Mouse (Mus musculus): Measurements from ENCODE around the gene Cbarp. TPM values are rescaled to one million over a fixed set of nuclear protein-coding genes. Genes with fewer than 3 reads are reported as not detected.

Gene Cbarp
- polyA plus RNA-seq, 1 experiment from 2014 or later: 26.5 TPM

- ATAC-seq (ENCODE audit: low FRiP score, low read depth): no peak
- H3K9me3 ChIP-seq: no peaks in the 10 kb centered on the region
- no peak overlapping the region for H3K4me3 ChIP-seq
- H3K4me2 ChIP-seq (replicated peaks): peak overlapping the region; percentile 9; the same call in 1 of the 2 replicates
- WGBS: 89% methylated on average over 6 of the region's 6 CpGs
- H3K27ac ChIP-seq: no peak overlapping the region
- peak overlapping the region; percentile 35 for H3K9ac ChIP-seq
- peaks cover 44% of the 10 kb centered on the region for H3K4me1 ChIP-seq
- H3K36me3 ChIP-seq: peaks cover 34% of the 10 kb centered on the region
- no peaks in the 10 kb centered on the region for H3K27me3 ChIP-seq (replicated peaks)
These were observed 5.3 kb upstream of the Cbarp start for GRCm38 (mm10) chr10:80145896-80146295.

DNA sequence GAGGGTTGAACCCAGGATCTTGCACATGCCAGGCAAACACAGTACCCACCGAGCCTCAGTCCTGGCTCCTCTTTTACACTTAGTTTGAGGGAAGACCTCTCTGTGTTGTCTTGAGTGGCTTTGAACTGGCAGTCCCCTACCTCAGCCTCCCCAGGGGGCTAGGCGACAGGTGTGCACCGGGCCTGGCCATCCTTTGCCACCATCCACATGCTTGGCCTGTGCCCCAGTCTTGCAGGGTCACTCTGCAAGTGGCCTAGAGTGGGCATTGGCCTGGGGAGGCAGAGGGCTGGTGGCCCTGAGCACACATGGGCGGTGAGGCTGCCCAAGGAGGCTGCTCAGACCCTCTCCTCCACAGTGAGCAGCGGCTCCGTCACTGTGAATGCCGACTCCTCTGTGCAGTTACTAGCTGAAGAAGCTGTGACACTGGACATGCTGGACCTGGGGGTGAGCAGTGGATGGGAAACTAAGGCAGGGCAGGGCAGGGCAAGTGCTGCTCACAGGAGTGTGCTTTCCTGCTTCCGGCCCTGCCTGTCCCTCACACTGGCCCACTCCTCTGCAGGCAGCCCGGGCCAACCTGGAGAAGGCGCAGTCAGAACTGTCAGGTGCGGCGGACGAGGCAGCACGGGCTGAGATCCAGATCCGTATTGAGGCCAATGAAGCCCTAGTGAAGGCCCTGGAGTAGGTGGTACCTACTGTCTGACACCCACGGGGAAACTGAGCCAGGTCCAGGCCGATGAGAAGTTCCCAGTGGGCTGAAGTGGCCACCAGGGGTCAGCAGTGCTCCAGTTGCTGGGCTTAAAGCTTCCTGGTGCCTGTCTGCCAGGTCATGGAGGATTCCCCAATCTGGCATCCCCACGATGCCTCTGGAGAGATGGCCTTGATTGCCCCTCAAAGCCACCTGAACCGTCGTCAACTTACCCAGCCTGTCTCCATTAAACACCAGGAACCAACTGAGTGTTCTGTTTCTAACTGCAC, 4.5 kb upstream of the Cbarp start:
- 74% methylated on average over 20 of the region's 20 CpGs for WGBS
- Histone ChIP-seq H3K9ac (peak overlapping the region; percentile 35), H3K27ac (no peak overlapping the region), H3K36me3 (peaks cover 34% of the 10 kb centered on the region), H3K9me3 (no peaks in the 10 kb centered on the region), H3K27me3 (replicated peaks) (no peaks in the 10 kb centered on the region), H3K4me2 (replicated peaks) (0 out of 2 replicates have a peak overlapping the region, but pooled peaks have one; percentile 9), H3K4me1 (peaks cover 49% of the 10 kb centered on the region), H3K4me3 (peak overlapping the region; percentile 5; the same call in 1 of the 2 replicates)
- no peak for ATAC-seq (ENCODE audit: low FRiP score, low read depth)

- no peak overlapping the region for H3K27ac ChIP-seq
- no peaks in the 10 kb centered on the region for H3K9me3 ChIP-seq
- peaks cover 34% of the 10 kb centered on the region for H3K36me3 ChIP-seq
- H3K4me3 ChIP-seq: no peak overlapping the region
- H3K4me1 ChIP-seq: peaks cover 54% of the 10 kb centered on the region
- ATAC-seq (ENCODE audit: low FRiP score, low read depth): no peak
- 94% methylated on average over 12 of the region's 12 CpGs for WGBS
- H3K27me3 ChIP-seq (replicated peaks): 0 out of 2 replicates have a peak, but pooled peaks cover 2% of the 10 kb centered on the region
- H3K9ac ChIP-seq: no peak overlapping the region
- H3K4me2 ChIP-seq (replicated peaks): no peak overlapping the region
These were observed 3.5 kb upstream of the Cbarp start for GRCm38 (mm10) chr10:80144159-80144558.

- no peak for ATAC-seq (ENCODE audit: low FRiP score, low read depth)
- H3K9me3 ChIP-seq: no peaks in the 10 kb centered on the region
- H3K27me3 ChIP-seq (replicated peaks): 0 out of 2 replicates have a peak, but pooled peaks cover 2% of the 10 kb centered on the region
- H3K4me3 ChIP-seq: no peak overlapping the region
- peaks cover 34% of the 10 kb centered on the region for H3K36me3 ChIP-seq
- H3K4me1 ChIP-seq: peaks cover 57% of the 10 kb centered on the region
- 93% methylated on average over 7 of the region's 7 CpGs for WGBS
- H3K27ac ChIP-seq: no peak overlapping the region
- peak overlapping the region; percentile 88; the same call in 1 of the 2 replicates for H3K4me2 ChIP-seq (replicated peaks)
- no peak overlapping the region for H3K9ac ChIP-seq
These were observed 3.0 kb upstream of the Cbarp start for GRCm38 (mm10) chr10:80143664-80144063.

GRCm38 (mm10) chr10:80142530-80142925, 1.9 kb upstream of the Cbarp start:
- WGBS: 0% methylated on average over 15 of the region's 15 CpGs

GRCm38 (mm10) chr10:80141786-80142529, 1.3 kb upstream of the Cbarp start:
- Histone ChIP-seq H3K9ac (peak overlapping the region; percentile 82), H3K27me3 (replicated peaks) (peaks cover 14% of the 10 kb centered on the region), H3K9me3 (no peaks in the 10 kb centered on the region), H3K4me3 (peak overlapping the region; percentile 67), H3K36me3 (peaks cover 34% of the 10 kb centered on the region), H3K4me2 (replicated peaks) (peak overlapping the region; percentile 88), H3K27ac (peak overlapping the region; percentile 29), H3K4me1 (peaks cover 63% of the 10 kb centered on the region)
- 2% methylated on average over 43 of the region's 43 CpGs for WGBS
- ATAC-seq (ENCODE audit: low FRiP score, low read depth): peak; percentile 82

More at GRCm38 (mm10) chr10:80142530-80142925, 1.9 kb upstream of the Cbarp start:
- Histone ChIP-seq H3K4me2 (replicated peaks) (peak overlapping the region; percentile 88), H3K27me3 (replicated peaks) (peaks cover 8% of the 10 kb centered on the region; the same call in 1 of the 2 replicates), H3K36me3 (peaks cover 34% of the 10 kb centered on the region), H3K4me1 (peaks cover 63% of the 10 kb centered on the region), H3K9ac (peak overlapping the region; percentile 82), H3K9me3 (no peaks in the 10 kb centered on the region), H3K27ac (peak overlapping the region; percentile 29), H3K4me3 (peak overlapping the region; percentile 67)
- no peak for ATAC-seq (ENCODE audit: low FRiP score, low read depth)

GRCm38 (mm10) chr10:80141243-80141642, 608 bp upstream of the Cbarp start:
- WGBS: 1% methylated on average over 29 of the region's 29 CpGs
- Histone ChIP-seq H3K36me3 (peaks cover 29% of the 10 kb centered on the region), H3K27ac (peak overlapping the region; percentile 27; the same call in 1 of the 2 replicates), H3K4me3 (peak overlapping the region; percentile 67), H3K27me3 (replicated peaks) (peaks cover 21% of the 10 kb centered on the region), H3K4me2 (replicated peaks) (peak overlapping the region; percentile 88), H3K9ac (0 out of 2 replicates have a peak overlapping the region, but pooled peaks have one; percentile 33), H3K9me3 (no peaks in the 10 kb centered on the region), H3K4me1 (peaks cover 69% of the 10 kb centered on the region)
- peak; percentile 57 for ATAC-seq (ENCODE audit: low FRiP score, low read depth)

GRCm38 (mm10) chr10:80139975-80140665, 515 bp downstream of the Cbarp start:
- WGBS: 78% methylated on average over 11 of the region's 11 CpGs
- Histone ChIP-seq H3K9ac (no peak overlapping the region), H3K4me2 (replicated peaks) (peak overlapping the region; percentile 88; the same call in 1 of the 2 replicates)

GRCm38 (mm10) chr10:80139439-80139775, 1.2 kb downstream of the Cbarp start:
- ATAC-seq (ENCODE audit: low FRiP score, low read depth): no peak

More at GRCm38 (mm10) chr10:80139975-80140665, 515 bp downstream of the Cbarp start:
- Histone ChIP-seq H3K27me3 (replicated peaks) (peaks cover 33% of the 10 kb centered on the region), H3K36me3 (peaks cover 25% of the 10 kb centered on the region), H3K27ac (no peak overlapping the region), H3K4me1 (peaks cover 59% of the 10 kb centered on the region), H3K9me3 (no peaks in the 10 kb centered on the region), H3K4me3 (no peak overlapping the region)
- no peak for ATAC-seq (ENCODE audit: low FRiP score, low read depth)

GRCm38 (mm10) chr10:80138553-80139438, 1.8 kb downstream of the Cbarp start, which contains the start of gene Atp5d:
TSS of gene Atp5d (plus strand) at chr10:80138632.
- H3K27me3 ChIP-seq (replicated peaks): peaks cover 33% of the 10 kb centered on the region
- under 1% methylated on average over 84 of the region's 94 CpGs for WGBS
- peaks cover 55% of the 10 kb centered on the region for H3K4me1 ChIP-seq

More at GRCm38 (mm10) chr10:80139439-80139775, 1.2 kb downstream of the Cbarp start:
- peaks cover 33% of the 10 kb centered on the region for H3K27me3 ChIP-seq (replicated peaks)
- peak overlapping the region; percentile 94 for H3K9ac ChIP-seq
- peak overlapping the region; percentile 99 for H3K4me2 ChIP-seq (replicated peaks)
- peaks cover 57% of the 10 kb centered on the region for H3K4me1 ChIP-seq
- peaks cover 25% of the 10 kb centered on the region for H3K36me3 ChIP-seq
- H3K9me3 ChIP-seq: no peaks in the 10 kb centered on the region
- H3K27ac ChIP-seq: peak overlapping the region; percentile 90
- WGBS: 1% methylated on average over 10 of the region's 10 CpGs
- H3K4me3 ChIP-seq: peak overlapping the region; percentile 84

More at GRCm38 (mm10) chr10:80138553-80139438, 1.8 kb downstream of the Cbarp start, which contains the start of gene Atp5d:
- H3K36me3 ChIP-seq: peaks cover 21% of the 10 kb centered on the region
- peak within 1 kb of the TSS; percentile 84 for H3K4me3 ChIP-seq
- H3K9me3 ChIP-seq: no peaks in the 10 kb centered on the region
- peak within 1 kb of the TSS; percentile 99 for H3K4me2 ChIP-seq (replicated peaks)
- peak within 1 kb of the TSS; percentile 94 for H3K9ac ChIP-seq
- ATAC-seq (ENCODE audit: low FRiP score, low read depth): 0 out of 2 replicates have a peak, but pooled peaks have one; percentile 2
- peak within 1 kb of the TSS; percentile 90 for H3K27ac ChIP-seq
